Mouse (Mus musculus): ENCODE data around the gene Pfdn4. TPM values are rescaled to one million over a fixed set of nuclear protein-coding genes. Genes with fewer than 3 reads are reported as not detected.

Pfdn4 gene
- total RNA-seq, 2 experiments from 2014 or later, result 19.6 to 23.9 TPM

- peak; percentile 85 to 89 for DNase-seq
These were observed 901 bp downstream of the Pfdn4 start, which contains the start of gene Cyp24a1 for GRCm38 (mm10) chr2:170497091-170497566. TSS of gene Cyp24a1 (minus strand) at chr2:170497145.

- peak in 1 of 2 experiments; percentile 14 for DNase-seq
These were observed 1.8 kb downstream of the Pfdn4 start for GRCm38 (mm10) chr2:170498011-170498410.

GRCm38 (mm10) chr2:170503343-170503742 lies 7.1 kb downstream of the Pfdn4 start:
- DNase-seq, result peak; percentile 13 to 16

GRCm38 (mm10) chr2:170503983-170504382 lies 7.8 kb downstream of the Pfdn4 start:
- DNase-seq, result no peak

GRCm38 (mm10) chr2:170507734-170508133 lies 11.5 kb downstream of the Pfdn4 start:
- peak; percentile 78 to 81 for DNase-seq

GRCm38 (mm10) chr2:170508821-170509220 lies 12.6 kb downstream of the Pfdn4 start:
- peak; percentile 91 to 92 for DNase-seq

GRCm38 (mm10) chr2:170511073-170511891 lies 15.1 kb downstream of the Pfdn4 start:
- DNase-seq, result peak; percentile 91 to 94

GRCm38 (mm10) chr2:170513756-170514155 lies 17.5 kb downstream of the Pfdn4 start:
- no peak for DNase-seq

GRCm38 (mm10) chr2:170520321-170520971 lies 24.2 kb downstream of the Pfdn4 start:
- DNase-seq, result peak; percentile 35 to 65

- DNase-seq, result peak in 1 of 2 experiments; percentile 19
These were observed 30.3 kb downstream of the Pfdn4 start for GRCm38 (mm10) chr2:170526513-170526912.

- DNase-seq, result no peak
These were observed 31.8 kb downstream of the Pfdn4 start for GRCm38 (mm10) chr2:170528061-170528460.

GRCm38 (mm10) chr2:170529766-170530165 lies 33.5 kb downstream of the Pfdn4 start:
- no peak for DNase-seq

GRCm38 (mm10) chr2:170530256-170530655 lies 34.0 kb downstream of the Pfdn4 start:
- no peak for DNase-seq

GRCm38 (mm10) chr2:170534116-170534802 lies 38.0 kb downstream of the Pfdn4 start:
- no peak for DNase-seq

GRCm38 (mm10) chr2:170534803-170535174 lies 38.6 kb downstream of the Pfdn4 start:
- DNase-seq, result no peak

- DNase-seq, result no peak
These were observed 39.6 kb downstream of the Pfdn4 start for GRCm38 (mm10) chr2:170535841-170536240.

GRCm38 (mm10) chr2:170539211-170539610 lies 43.0 kb downstream of the Pfdn4 start:
- DNase-seq, result no peak

GRCm38 (mm10) chr2:170543625-170544024 lies 47.4 kb downstream of the Pfdn4 start:
- DNase-seq, result no peak

- no peak for DNase-seq
These were observed 47.9 kb downstream of the Pfdn4 start for GRCm38 (mm10) chr2:170544159-170544558.

- no peak for DNase-seq
These were observed 48.7 kb downstream of the Pfdn4 start for GRCm38 (mm10) chr2:170544950-170545349.

- no peak for DNase-seq
These were observed 49.5 kb downstream of the Pfdn4 start for GRCm38 (mm10) chr2:170545745-170546144.

- no peak for DNase-seq
These were observed 51.3 kb downstream of the Pfdn4 start for GRCm38 (mm10) chr2:170547526-170547925.

- no peak for DNase-seq
These were observed 51.8 kb downstream of the Pfdn4 start for GRCm38 (mm10) chr2:170548046-170548445.
